Mouse (Mus musculus): ENCODE results near the gene Pgpep1l. TPM values are rescaled to one million over a fixed set of nuclear protein-coding genes. Genes with fewer than 3 reads are reported as not detected.
A peak's percentile ranks its signal among the peaks of the same experiment; 100 is the strongest.

The Pgpep1l gene
- total RNA-seq, 1 experiment from 2014 or later = not detected

- ATAC-seq (replicated peaks; ENCODE audit: low read depth, poor library complexity, severe bottlenecking) = peak; percentile 53
Observed at GRCm38 (mm10) chr7:68225427-68226054, 38.5 kb downstream of the Pgpep1l start.

GRCm38 (mm10) chr7:68224006-68224405 lies 40.0 kb downstream of the Pgpep1l start:
- no peak for ATAC-seq (replicated peaks; ENCODE audit: low read depth, poor library complexity, severe bottlenecking)

GRCm38 (mm10) chr7:68223356-68223808 lies 40.7 kb downstream of the Pgpep1l start:
- no peak for ATAC-seq (replicated peaks; ENCODE audit: low read depth, poor library complexity, severe bottlenecking)

GRCm38 (mm10) chr7:68221677-68222230 lies 42.3 kb downstream of the Pgpep1l start:
- ATAC-seq (replicated peaks; ENCODE audit: low read depth, poor library complexity, severe bottlenecking) = no peak

GRCm38 (mm10) chr7:68218879-68219278 lies 45.2 kb downstream of the Pgpep1l start:
- ATAC-seq (replicated peaks; ENCODE audit: low read depth, poor library complexity, severe bottlenecking) = no peak

- ATAC-seq (replicated peaks; ENCODE audit: low read depth, poor library complexity, severe bottlenecking) = no peak
Observed at GRCm38 (mm10) chr7:68215522-68216070, 48.4 kb downstream of the Pgpep1l start.

GRCm38 (mm10) chr7:68213842-68214241 lies 50.2 kb downstream of the Pgpep1l start:
- ATAC-seq (replicated peaks; ENCODE audit: low read depth, poor library complexity, severe bottlenecking) = no peak

GRCm38 (mm10) chr7:68211883-68212282 lies 52.1 kb downstream of the Pgpep1l start:
- ATAC-seq (replicated peaks; ENCODE audit: low read depth, poor library complexity, severe bottlenecking) = no peak

- ATAC-seq (replicated peaks; ENCODE audit: low read depth, poor library complexity, severe bottlenecking) = no peak
Observed at GRCm38 (mm10) chr7:68210417-68210816, 53.6 kb downstream of the Pgpep1l start.

GRCm38 (mm10) chr7:68209039-68209438 lies 55.0 kb downstream of the Pgpep1l start:
- ATAC-seq (replicated peaks; ENCODE audit: low read depth, poor library complexity, severe bottlenecking) = peak; percentile 60; the same call in 1 of the 2 replicates

- no peak for ATAC-seq (replicated peaks; ENCODE audit: low read depth, poor library complexity, severe bottlenecking)
Observed at GRCm38 (mm10) chr7:68205776-68206427, 58.1 kb downstream of the Pgpep1l start.

- ATAC-seq (replicated peaks; ENCODE audit: low read depth, poor library complexity, severe bottlenecking) = no peak
Observed at GRCm38 (mm10) chr7:68199609-68200008, 64.4 kb downstream of the Pgpep1l start.

GRCm38 (mm10) chr7:68193958-68194695 lies 69.9 kb downstream of the Pgpep1l start:
- ATAC-seq (replicated peaks; ENCODE audit: low read depth, poor library complexity, severe bottlenecking) = peak; percentile 40

- peak; percentile 7 for ATAC-seq (replicated peaks; ENCODE audit: low read depth, poor library complexity, severe bottlenecking)
Observed at GRCm38 (mm10) chr7:68189691-68190456, 74.2 kb downstream of the Pgpep1l start.

- ATAC-seq (replicated peaks; ENCODE audit: low read depth, poor library complexity, severe bottlenecking) = peak; percentile 90
Observed at GRCm38 (mm10) chr7:68189211-68189610, 74.8 kb downstream of the Pgpep1l start.

Other genes starting within 250 kb of the Pgpep1l start
- 0.55 TPM in 1 of 2 replicates, not detected in the other for gene Fam169b, start 9.6 kb upstream of the Pgpep1l start, total RNA-seq (2017)